Mouse (Mus musculus): ENCODE measurements around the gene Akp3. TPM values are rescaled to one million over a fixed set of nuclear protein-coding genes. Genes with fewer than 3 reads are reported as not detected.
A peak's percentile ranks its signal among the peaks of the same experiment; 100 is the strongest.

The Akp3 gene
- not detected in 2 replicates for polyA plus RNA-seq (2016; fragmentation: Nextera tagmentation; extraction: Ambion mirVana)

DNA sequence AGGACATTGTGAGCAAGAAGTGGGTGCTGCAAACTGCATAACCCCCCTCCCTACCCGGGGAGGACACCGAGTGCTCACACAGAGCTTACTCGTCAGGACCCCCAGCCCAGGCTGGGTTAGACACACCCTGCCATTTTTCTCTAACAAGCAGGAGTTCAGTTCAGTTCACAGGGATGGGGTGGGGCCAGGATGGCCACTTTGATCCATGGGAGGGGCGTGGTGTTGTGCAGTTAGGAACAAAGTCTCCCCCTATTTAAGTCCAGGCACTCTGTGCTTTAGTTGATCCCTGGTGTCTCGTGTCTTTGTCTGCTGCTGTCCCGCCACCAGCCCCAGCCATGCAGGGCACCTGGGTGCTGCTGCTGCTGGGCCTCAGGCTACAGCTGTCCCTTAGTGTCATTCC is at the start of gene Akp3:
Gene Akp3 (plus strand): TSS at position 301 of the 400 bp plus-strand sequence.
- Histone ChIP-seq H3K4me1 (peaks cover 9% of the 10 kb centered on the region; the same call in 1 of the 2 replicates), H3K4me3 (no peak within 1 kb of the TSS), H3K36me3 (no peaks in the 10 kb centered on the region), H3K27me3 (ENCODE audit: low read depth, poor library complexity, severe bottlenecking) (peaks cover 51% of the 10 kb centered on the region), H3K9me3 (replicated peaks) (no peaks in the 10 kb centered on the region), H3K27ac (no peak within 1 kb of the TSS)
- 85% methylated on average over 6 of the region's 6 CpGs for WGBS
- DNase-seq (ENCODE audit: low spot score) = no peak

DNA sequence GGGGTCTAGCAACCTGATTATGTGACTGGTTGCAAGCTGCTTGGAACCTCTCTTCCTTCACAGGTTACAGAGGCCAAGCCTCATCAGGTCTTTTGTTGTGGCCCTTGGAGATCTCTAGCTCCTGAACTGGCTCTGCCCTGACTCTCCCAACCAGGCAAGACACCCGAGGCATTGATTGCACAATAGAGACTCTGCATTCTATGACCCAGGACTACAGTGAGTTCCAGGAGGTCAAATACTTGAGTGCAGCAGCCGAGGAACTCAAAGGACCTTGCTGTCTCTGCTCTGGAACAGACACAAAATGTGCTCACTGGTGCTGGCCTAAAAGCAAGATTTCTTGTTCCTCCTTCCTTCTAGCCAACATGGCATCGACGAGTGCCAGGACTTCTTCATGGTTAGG is 38.6 kb upstream of the Akp3 start:
- H3K27me3 ChIP-seq (ENCODE audit: low read depth, poor library complexity, severe bottlenecking) = no peaks in the 10 kb centered on the region
- H3K27ac ChIP-seq = no peak overlapping the region
- no peak for DNase-seq (ENCODE audit: low spot score)
- H3K9me3 ChIP-seq (replicated peaks) = no peaks in the 10 kb centered on the region
- no peak overlapping the region for H3K4me3 ChIP-seq
- no peaks in the 10 kb centered on the region for H3K4me1 ChIP-seq
- no peaks in the 10 kb centered on the region for H3K36me3 ChIP-seq
- WGBS = 77% methylated on average over 4 of the region's 4 CpGs

DNA sequence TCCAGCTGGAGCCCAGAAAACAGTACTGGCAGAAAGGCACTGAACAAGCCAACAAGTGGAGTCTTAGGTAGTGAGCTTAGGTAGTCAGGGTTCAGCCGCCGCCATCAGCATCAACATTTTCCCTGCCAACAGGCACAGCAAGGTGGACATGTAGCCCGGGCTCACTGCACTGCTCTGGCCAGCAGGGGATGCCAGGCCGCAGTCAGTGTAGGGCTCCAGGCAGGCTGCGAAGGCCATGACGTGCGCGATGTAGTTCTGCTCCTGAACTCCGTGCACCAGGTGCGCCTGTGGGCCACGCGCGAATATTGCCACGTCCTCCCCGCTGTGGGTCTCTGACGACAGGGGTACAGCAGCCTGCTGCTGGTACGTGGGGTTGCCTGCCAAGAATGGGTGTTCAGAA is 37.8 kb upstream of the Akp3 start:
- no peak for DNase-seq (ENCODE audit: low spot score)
- H3K4me3 ChIP-seq = no peak overlapping the region
- no peak overlapping the region for H3K27ac ChIP-seq
- H3K27me3 ChIP-seq (ENCODE audit: low read depth, poor library complexity, severe bottlenecking) = no peaks in the 10 kb centered on the region
- H3K36me3 ChIP-seq = no peaks in the 10 kb centered on the region
- H3K9me3 ChIP-seq (replicated peaks) = no peaks in the 10 kb centered on the region
- no peaks in the 10 kb centered on the region for H3K4me1 ChIP-seq
- 77% methylated on average over 17 of the region's 17 CpGs for WGBS

DNA sequence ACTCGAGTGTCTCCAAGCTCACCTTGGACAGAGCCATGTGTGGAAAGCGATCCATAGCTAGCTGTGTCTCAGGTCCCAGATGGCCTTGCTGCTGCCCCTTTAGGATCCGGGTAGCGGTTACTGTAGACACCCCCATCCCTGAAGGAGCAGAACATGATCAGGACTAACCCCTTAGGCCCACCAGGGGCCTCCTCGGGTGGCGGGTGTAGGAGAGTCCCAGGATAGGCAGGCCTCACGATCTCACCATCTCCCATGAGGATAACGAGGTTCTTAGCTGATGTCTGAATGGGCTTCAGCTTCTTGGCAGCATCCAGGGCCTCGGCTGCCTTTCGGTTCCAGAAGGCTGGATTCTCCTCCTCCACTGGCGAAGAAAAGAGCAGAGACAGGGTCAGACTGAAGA is 35.5 kb upstream of the Akp3 start:
- H3K4me3 ChIP-seq = no peak overlapping the region
- no peaks in the 10 kb centered on the region for H3K27me3 ChIP-seq (ENCODE audit: low read depth, poor library complexity, severe bottlenecking)
- H3K36me3 ChIP-seq = no peaks in the 10 kb centered on the region
- no peak for DNase-seq (ENCODE audit: low spot score)
- H3K9me3 ChIP-seq (replicated peaks) = no peaks in the 10 kb centered on the region
- no peaks in the 10 kb centered on the region for H3K4me1 ChIP-seq
- no peak overlapping the region for H3K27ac ChIP-seq
- WGBS = 92% methylated on average over 11 of the region's 11 CpGs

DNA sequence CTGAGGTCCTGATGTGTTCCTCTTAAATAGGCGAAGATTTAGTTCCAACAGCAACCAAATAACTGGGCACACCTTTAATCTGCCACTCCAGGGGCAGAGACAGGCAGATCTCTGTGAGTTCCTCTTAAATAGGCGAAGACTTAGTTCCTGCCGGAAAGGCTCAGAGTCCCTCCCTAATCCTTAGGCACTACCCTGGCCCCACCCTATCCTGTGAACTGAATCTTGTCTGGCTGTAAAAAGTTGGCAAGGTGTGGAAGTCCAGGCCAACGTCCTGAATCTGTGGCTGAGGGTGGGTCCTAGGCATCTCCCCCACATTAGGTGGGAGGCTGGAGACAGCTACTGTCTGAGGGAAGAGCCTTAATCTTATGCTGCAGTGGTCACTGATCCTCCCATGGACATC is 34.9 kb upstream of the Akp3 start, which contains the start of gene Alppl2:
Gene Alppl2 (minus strand): TSS at position 101 of the 400 bp plus-strand sequence.
- H3K4me3 ChIP-seq = no peak within 1 kb of the TSS
- no peak within 1 kb of the TSS for H3K27ac ChIP-seq
- 93% methylated on average over 4 of the region's 4 CpGs for WGBS
- H3K36me3 ChIP-seq = no peaks in the 10 kb centered on the region
- H3K27me3 ChIP-seq (ENCODE audit: low read depth, poor library complexity, severe bottlenecking) = no peaks in the 10 kb centered on the region
- H3K9me3 ChIP-seq (replicated peaks) = no peaks in the 10 kb centered on the region
- no peak for DNase-seq (ENCODE audit: low spot score)
- no peaks in the 10 kb centered on the region for H3K4me1 ChIP-seq

DNA sequence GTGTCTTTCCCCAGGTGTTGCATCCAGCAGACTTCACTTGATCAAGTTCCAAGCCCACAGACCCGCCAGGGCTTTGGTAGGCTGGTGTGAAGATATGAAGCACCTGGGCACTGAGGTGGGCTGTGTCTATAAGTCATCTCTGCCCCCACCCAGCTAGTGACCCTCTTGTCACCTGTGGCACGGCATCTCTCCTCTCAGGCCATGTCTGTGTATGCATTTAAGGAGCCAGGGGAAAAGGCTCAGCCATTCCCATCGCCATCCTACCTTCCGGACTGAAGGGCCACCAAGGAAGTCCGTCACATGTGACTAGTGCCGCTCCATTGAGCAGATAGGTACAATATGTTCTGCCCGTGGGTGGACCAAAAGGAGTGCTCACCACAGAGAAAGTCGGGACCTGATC is 29.1 kb upstream of the Akp3 start:
- Histone ChIP-seq H3K27ac (no peak overlapping the region), H3K36me3 (no peaks in the 10 kb centered on the region), H3K27me3 (ENCODE audit: low read depth, poor library complexity, severe bottlenecking) (peaks cover 39% of the 10 kb centered on the region), H3K4me3 (no peak overlapping the region), H3K4me1 (no peaks in the 10 kb centered on the region; the same call in 1 of the 2 replicates), H3K9me3 (replicated peaks) (no peaks in the 10 kb centered on the region)
- WGBS = 87% methylated on average over 8 of the region's 8 CpGs
- no peak for DNase-seq (ENCODE audit: low spot score)

DNA sequence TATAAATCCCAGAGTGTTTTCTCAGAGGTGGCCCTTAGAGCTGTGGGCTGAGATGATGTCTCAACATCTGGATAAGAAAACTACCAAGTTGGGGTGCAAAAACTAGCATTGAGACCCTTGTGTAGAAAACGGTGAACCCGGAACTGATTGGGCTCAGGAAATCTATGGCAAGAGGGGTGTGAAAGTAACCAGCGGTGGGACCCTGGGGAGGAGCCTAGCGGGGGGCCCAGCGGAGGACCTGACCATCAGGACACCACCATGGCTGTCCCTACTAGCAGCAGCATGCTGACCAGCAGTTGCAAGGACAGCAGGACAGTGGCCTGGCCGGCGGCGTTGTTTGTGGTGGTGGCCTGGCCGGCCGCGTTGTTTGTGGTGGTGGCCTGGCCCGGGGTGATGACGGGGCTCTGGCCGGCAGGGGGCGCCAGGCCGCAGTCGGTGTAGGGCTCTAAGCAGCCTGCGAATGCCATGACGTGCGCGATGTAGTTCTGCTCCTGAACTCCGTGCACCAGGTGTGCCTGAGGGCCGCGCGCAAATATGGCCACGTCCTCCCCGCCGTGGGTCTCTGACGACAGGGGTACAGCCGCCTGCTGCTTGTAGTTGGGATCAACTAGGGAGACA is 26.3 kb upstream of the Akp3 start:
- peak; percentile 87 for DNase-seq (ENCODE audit: low spot score)
- H3K36me3 ChIP-seq = no peaks in the 10 kb centered on the region
- H3K27ac ChIP-seq = peak overlapping the region; percentile 57; the same call in 1 of the 2 replicates
- no peaks in the 10 kb centered on the region; the same call in 1 of the 2 replicates for H3K4me1 ChIP-seq
- WGBS = 12% methylated on average over 30 of the region's 30 CpGs
- peak overlapping the region; percentile 14; the same call in 1 of the 2 replicates for H3K4me3 ChIP-seq
- no peaks in the 10 kb centered on the region for H3K9me3 ChIP-seq (replicated peaks)
- H3K27me3 ChIP-seq (ENCODE audit: low read depth, poor library complexity, severe bottlenecking) = peaks cover 39% of the 10 kb centered on the region

DNA sequence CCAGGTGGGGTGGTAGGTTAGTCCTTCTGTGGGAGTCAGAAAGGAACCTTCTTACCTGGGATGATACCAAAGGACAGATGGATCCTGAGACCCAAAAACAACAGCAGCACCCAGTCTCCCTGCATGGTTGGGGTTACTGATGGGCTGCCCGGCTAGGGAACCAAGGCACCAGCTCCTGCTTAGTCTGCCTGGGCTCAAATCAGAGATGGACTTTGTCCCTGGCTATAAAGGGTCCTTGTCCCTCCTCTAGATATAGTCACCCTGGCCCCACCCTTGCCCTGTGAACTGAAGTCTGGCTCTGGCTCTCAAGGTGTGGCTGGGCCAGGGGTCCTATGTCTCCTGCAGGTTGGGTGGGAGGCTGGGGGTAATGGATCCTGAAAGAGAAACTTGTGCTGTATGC is 23.4 kb upstream of the Akp3 start, which contains the start of gene Alpi:
Gene Alpi (minus strand): TSS at position 196 of the 400 bp plus-strand sequence.
- Histone ChIP-seq H3K36me3 (no peaks in the 10 kb centered on the region), H3K27ac (no peak within 1 kb of the TSS), H3K27me3 (ENCODE audit: low read depth, poor library complexity, severe bottlenecking) (peaks cover 39% of the 10 kb centered on the region), H3K4me3 (no peak within 1 kb of the TSS), H3K4me1 (no peaks in the 10 kb centered on the region; the same call in 1 of the 2 replicates), H3K9me3 (replicated peaks) (no peaks in the 10 kb centered on the region)
- 92% methylated on average over 1 of the region's 1 CpGs for WGBS
- no peak for DNase-seq (ENCODE audit: low spot score)

DNA sequence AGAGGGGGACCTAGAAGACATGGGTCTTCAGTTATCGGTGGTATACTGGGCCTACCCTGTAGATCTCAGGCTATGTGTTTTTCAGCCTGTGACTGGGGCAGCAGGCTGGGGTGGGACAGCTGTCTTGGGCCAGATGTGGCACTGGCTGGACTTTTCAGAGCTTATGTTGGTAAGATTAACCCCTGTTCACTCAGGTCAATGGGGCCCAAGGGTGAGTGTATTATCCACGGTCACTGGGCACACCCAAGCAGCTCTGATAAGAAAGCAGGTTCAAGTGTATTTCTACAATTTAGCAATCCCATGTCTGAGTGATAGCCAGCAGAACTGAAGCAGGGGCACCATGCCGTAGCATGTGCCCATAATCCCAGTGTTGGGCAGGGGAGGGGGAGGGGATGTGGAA is 22.7 kb upstream of the Akp3 start:
- 92% methylated on average over 3 of the region's 3 CpGs for WGBS
- no peaks in the 10 kb centered on the region for H3K36me3 ChIP-seq
- no peaks in the 10 kb centered on the region; the same call in 1 of the 2 replicates for H3K4me1 ChIP-seq
- H3K9me3 ChIP-seq (replicated peaks) = no peaks in the 10 kb centered on the region
- H3K27me3 ChIP-seq (ENCODE audit: low read depth, poor library complexity, severe bottlenecking) = peaks cover 36% of the 10 kb centered on the region
- no peak for DNase-seq (ENCODE audit: low spot score)
- no peak overlapping the region for H3K4me3 ChIP-seq
- H3K27ac ChIP-seq = no peak overlapping the region

DNA sequence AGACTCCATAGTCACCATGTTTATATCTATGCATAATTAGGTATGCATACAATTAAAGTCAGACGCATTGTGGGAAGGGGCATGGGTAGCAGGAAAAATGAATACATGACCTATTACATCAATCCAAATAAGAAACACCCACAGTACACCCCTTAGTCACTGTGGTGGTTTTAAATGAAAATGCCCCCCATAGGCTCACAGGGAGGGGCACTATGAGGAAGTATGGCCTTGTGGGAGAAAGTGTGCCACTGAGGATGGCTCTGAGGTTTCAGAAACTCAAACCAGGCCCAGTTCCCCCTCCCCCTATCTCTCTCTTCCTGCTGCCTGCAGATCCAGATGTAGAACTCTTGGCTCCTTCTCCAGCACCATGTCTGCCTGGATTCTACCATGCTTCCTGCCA is 20.8 kb upstream of the Akp3 start:
- no peak for DNase-seq (ENCODE audit: low spot score)
- Histone ChIP-seq H3K4me3 (no peak overlapping the region), H3K4me1 (no peaks in the 10 kb centered on the region), H3K9me3 (replicated peaks) (no peaks in the 10 kb centered on the region), H3K36me3 (no peaks in the 10 kb centered on the region), H3K27ac (no peak overlapping the region), H3K27me3 (ENCODE audit: low read depth, poor library complexity, severe bottlenecking) (peaks cover 18% of the 10 kb centered on the region)
- WGBS = 81% methylated on average over 1 of the region's 1 CpGs

DNA sequence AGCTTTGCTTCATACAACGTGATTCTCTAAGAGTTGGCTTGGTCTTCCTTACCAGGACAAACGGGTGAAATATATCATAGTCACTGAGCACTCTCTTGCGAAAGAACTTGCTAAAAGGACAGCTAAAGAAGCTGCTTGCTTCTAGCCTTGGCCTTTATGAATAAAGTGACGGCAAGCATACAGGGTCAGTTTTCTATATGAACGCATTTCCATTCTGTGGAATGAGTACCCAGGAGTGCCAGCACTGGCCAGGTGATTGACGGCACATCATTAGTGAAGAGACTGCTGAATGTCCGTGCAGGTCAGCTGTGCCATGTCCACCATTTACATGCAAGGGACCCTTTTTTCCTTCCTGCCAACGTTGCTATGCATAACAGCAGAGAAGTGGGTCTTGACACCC is 18.2 kb upstream of the Akp3 start:
- H3K4me3 ChIP-seq = no peak overlapping the region
- no peaks in the 10 kb centered on the region for H3K36me3 ChIP-seq
- no peak for DNase-seq (ENCODE audit: low spot score)
- no peak overlapping the region for H3K27ac ChIP-seq
- no peaks in the 10 kb centered on the region for H3K9me3 ChIP-seq (replicated peaks)
- no peaks in the 10 kb centered on the region for H3K4me1 ChIP-seq
- 82% methylated on average over 8 of the region's 8 CpGs for WGBS
- H3K27me3 ChIP-seq (ENCODE audit: low read depth, poor library complexity, severe bottlenecking) = no peaks in the 10 kb centered on the region

DNA sequence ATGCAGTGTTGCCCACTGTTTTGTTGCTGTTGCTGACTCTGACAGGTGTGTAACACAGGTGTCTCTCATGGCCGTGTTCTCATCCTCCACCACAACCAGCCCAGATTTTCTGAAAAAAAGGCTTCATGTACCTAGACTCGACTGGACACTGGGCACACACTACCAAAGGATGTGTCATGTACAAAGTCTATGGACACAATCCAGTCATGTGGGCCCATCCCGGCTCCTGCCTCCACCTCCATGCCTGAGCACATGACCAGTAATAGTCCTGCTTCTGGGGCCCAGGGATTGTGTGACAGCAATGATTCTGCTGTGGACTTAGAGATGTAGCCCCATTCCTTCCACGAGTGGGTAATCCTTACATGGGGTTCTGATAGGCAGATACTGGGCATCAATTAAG is 16.2 kb upstream of the Akp3 start:
- Histone ChIP-seq H3K9me3 (replicated peaks) (no peaks in the 10 kb centered on the region), H3K27ac (no peak overlapping the region), H3K27me3 (ENCODE audit: low read depth, poor library complexity, severe bottlenecking) (no peaks in the 10 kb centered on the region), H3K4me3 (no peak overlapping the region), H3K4me1 (no peaks in the 10 kb centered on the region), H3K36me3 (no peaks in the 10 kb centered on the region)
- 88% methylated on average over 4 of the region's 4 CpGs for WGBS
- DNase-seq (ENCODE audit: low spot score) = no peak

DNA sequence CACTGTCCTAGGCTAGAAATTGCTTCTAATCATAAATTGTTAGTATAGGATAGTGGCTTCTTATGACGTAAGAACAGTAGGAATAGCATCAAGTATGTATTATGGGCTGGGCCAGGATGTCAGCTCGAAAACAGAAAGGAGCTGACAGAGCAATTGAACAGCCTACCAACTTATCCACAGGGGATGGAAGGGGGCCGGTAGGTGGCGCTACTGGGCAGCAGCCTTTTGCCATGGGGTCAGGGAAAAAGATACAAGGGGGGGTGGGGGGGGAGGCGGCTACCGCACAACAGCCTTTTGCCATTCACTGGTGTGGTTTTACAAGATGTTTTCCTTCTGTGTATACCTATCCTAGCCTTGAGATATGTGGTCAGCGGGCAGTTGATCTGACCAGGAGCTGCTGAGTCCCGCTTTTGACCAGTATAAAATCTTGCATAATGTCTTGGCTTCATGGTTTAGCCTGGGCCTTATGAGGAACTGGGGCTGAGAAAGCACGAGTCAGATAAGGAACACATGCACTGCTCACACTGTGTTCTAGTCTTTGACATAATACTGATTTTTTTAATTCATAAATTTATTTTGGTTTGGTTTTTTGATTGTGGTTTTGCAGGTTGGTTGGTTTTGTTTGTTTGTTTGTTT is 12.9 kb upstream of the Akp3 start:
- Histone ChIP-seq H3K27ac (no peak overlapping the region), H3K4me3 (no peak overlapping the region), H3K27me3 (ENCODE audit: low read depth, poor library complexity, severe bottlenecking) (no peaks in the 10 kb centered on the region), H3K36me3 (no peaks in the 10 kb centered on the region), H3K9me3 (replicated peaks) (no peaks in the 10 kb centered on the region), H3K4me1 (no peaks in the 10 kb centered on the region)
- peak; percentile 51 for DNase-seq (ENCODE audit: low spot score)
- WGBS = 36% methylated on average over 9 of the region's 9 CpGs
